Mouse (Mus musculus) liver, embryonic 16.5 days (tissue): Measurements from ENCODE around the gene Aatk. TPM values are rescaled to one million over a fixed set of nuclear protein-coding genes. Genes with fewer than 3 reads are reported as not detected.
A peak's percentile ranks its signal among the peaks of the same experiment; 100 is the strongest.

Experiments
- ATAC-seq: fragments of 200-750 bp; cut with Nextera tagmentation; 2 replicates; pipeline ENCODE4 v1.8.0; 2017; ENCODE audit warnings: low read depth, mild to moderate bottlenecking, moderate number of reproducible peaks, moderate library complexity
- H3K27ac ChIP-seq: fragments of 300-500 bp; sonication (generic); 2 replicates; pipeline ENCODE4 v1.5.1; 2014; ENCODE audit warnings: mild to moderate bottlenecking, low read length
- H3K27me3 ChIP-seq: fragments of 300-500 bp; sonication (generic); 2 replicates; pipeline ENCODE4 v1.6.1; 2014; ENCODE audit warnings: low read depth, low read length, mixed read lengths; ENCODE audit not compliant: control insufficient read depth, insufficient read depth
- H3K36me3 ChIP-seq: fragments of 300-500 bp; sonication (generic); 2 replicates; pipeline ENCODE4 v1.6.1; 2014; ENCODE audit warnings: mild to moderate bottlenecking; ENCODE audit not compliant: control insufficient read depth, insufficient read depth
- H3K4me1 ChIP-seq: fragments of 300-500 bp; sonication (generic); 2 replicates; pipeline ENCODE4 v1.6.1; 2014; ENCODE audit warnings: low read depth, low read length, mixed read lengths; ENCODE audit not compliant: control insufficient read depth
- H3K4me2 ChIP-seq: fragments of 300-500 bp; sonication (generic); 2 replicates; pipeline ENCODE4 v1.6.1; 2014; ENCODE audit warnings: low read depth, low read length, mixed read lengths
- H3K4me3 ChIP-seq: fragments of 300-500 bp; sonication (generic); 2 replicates; pipeline ENCODE4 v1.5.1; 2014; ENCODE audit warnings: low read depth, mild to moderate bottlenecking, low read length
- H3K9ac ChIP-seq: fragments of 300-500 bp; sonication (generic); 2 replicates; pipeline ENCODE4 v1.6.1; 2014; ENCODE audit warnings: low read depth, low read length
- H3K9me3 ChIP-seq: fragments of 300-500 bp; sonication (generic); replicated peaks from 2 replicates; pipeline ENCODE4 v1.6.1; 2016; ENCODE audit warnings: low read length; ENCODE audit not compliant: control insufficient read depth
- WGBS: fragments of 180-500 bp; shearing (Covaris S2); extraction: QIAGEN DNeasy Blood & Tissue Kit; methylation state at CpG from one replicate; pipeline ENCODE4 v1.1.7; 2014; ENCODE audit not compliant: insufficient replicate concordance; 5-methylcytosine and 5-hydroxymethylcytosine counted together
- polyA plus RNA-seq: library from polyadenylated mRNA; unstranded; fragments of >200 nt; fragmentation: Nextera tagmentation; extraction: Ambion mirVana; gene quantifications from 2 replicates; pipeline ENCODE4 v1.2.1, GENCODE M21; 2015

Gene Aatk
- polyA plus RNA-seq, 1 experiment from 2014 or later = 0.67 TPM

GRCm38 (mm10) chr11:120045839-120046552 is 971 bp downstream of the Aatk start:
- Histone ChIP-seq H3K27me3 (peaks cover 40% of the 10 kb centered on the region), H3K4me3 (no peak overlapping the region), H3K4me2 (no peak overlapping the region), H3K36me3 (no peaks in the 10 kb centered on the region), H3K9ac (no peak overlapping the region), H3K9me3 (no peaks in the 10 kb centered on the region), H3K4me1 (no peaks in the 10 kb centered on the region; the same call in none of the 2 replicates), H3K27ac (no peak overlapping the region)
- no peak for ATAC-seq
- 51% methylated on average over 11 of the region's 11 CpGs for WGBS

GRCm38 (mm10) chr11:120045341-120045740 is 1.6 kb downstream of the Aatk start:
- Histone ChIP-seq H3K9ac (no peak overlapping the region), H3K9me3 (no peaks in the 10 kb centered on the region), H3K36me3 (no peaks in the 10 kb centered on the region), H3K4me2 (no peak overlapping the region), H3K4me3 (no peak overlapping the region), H3K4me1 (no peaks in the 10 kb centered on the region; the same call in none of the 2 replicates), H3K27ac (no peak overlapping the region), H3K27me3 (peaks cover 40% of the 10 kb centered on the region)
- WGBS = 57% methylated on average over 4 of the region's 4 CpGs
- ATAC-seq = no peak

GRCm38 (mm10) chr11:120042141-120042838 is 4.7 kb downstream of the Aatk start:
- Histone ChIP-seq H3K4me1 (peaks cover 3% of the 10 kb centered on the region), H3K36me3 (no peaks in the 10 kb centered on the region), H3K4me3 (no peak overlapping the region), H3K27ac (peak overlapping the region; percentile 67), H3K9me3 (no peaks in the 10 kb centered on the region), H3K9ac (no peak overlapping the region), H3K4me2 (no peak overlapping the region), H3K27me3 (peaks cover 20% of the 10 kb centered on the region)
- ATAC-seq = no peak
- WGBS = 31% methylated on average over 7 of the region's 7 CpGs

- Histone ChIP-seq H3K4me2 (peak overlapping the region; percentile 25), H3K4me1 (peaks cover 3% of the 10 kb centered on the region), H3K4me3 (peak overlapping the region; percentile 14), H3K9ac (no peak overlapping the region), H3K36me3 (no peaks in the 10 kb centered on the region), H3K27ac (peak overlapping the region; percentile 67), H3K9me3 (no peaks in the 10 kb centered on the region), H3K27me3 (peaks cover 12% of the 10 kb centered on the region)
- WGBS = 36% methylated on average over 13 of the region's 13 CpGs
- ATAC-seq = peak; percentile 73
Measured at GRCm38 (mm10) chr11:120041191-120042123, 5.5 kb downstream of the Aatk start.

GRCm38 (mm10) chr11:120040440-120040839 is 6.5 kb downstream of the Aatk start:
- peak overlapping the region; percentile 33 for H3K27ac ChIP-seq
- 31% methylated on average over 8 of the region's 8 CpGs for WGBS

GRCm38 (mm10) chr11:120039581-120039980 is 7.4 kb downstream of the Aatk start:
- no peak overlapping the region for H3K4me3 ChIP-seq
- WGBS = 30% methylated on average over 4 of the region's 4 CpGs
- H3K9ac ChIP-seq = no peak overlapping the region
- ATAC-seq = no peak
- H3K4me2 ChIP-seq = no peak overlapping the region
- H3K4me1 ChIP-seq = peaks cover 3% of the 10 kb centered on the region
- H3K9me3 ChIP-seq = no peaks in the 10 kb centered on the region
- H3K27me3 ChIP-seq = no peaks in the 10 kb centered on the region
- H3K36me3 ChIP-seq = no peaks in the 10 kb centered on the region
- peak overlapping the region; percentile 63 for H3K27ac ChIP-seq

More at GRCm38 (mm10) chr11:120040440-120040839, 6.5 kb downstream of the Aatk start:
- Histone ChIP-seq H3K36me3 (no peaks in the 10 kb centered on the region), H3K27me3 (peaks cover 2% of the 10 kb centered on the region), H3K4me2 (no peak overlapping the region), H3K9me3 (no peaks in the 10 kb centered on the region), H3K4me3 (no peak overlapping the region), H3K9ac (no peak overlapping the region), H3K4me1 (peaks cover 3% of the 10 kb centered on the region)
- ATAC-seq = no peak

- no peaks in the 10 kb centered on the region for H3K36me3 ChIP-seq
- H3K4me3 ChIP-seq = no peak overlapping the region
- WGBS = 28% methylated on average over 5 of the region's 5 CpGs
- H3K4me1 ChIP-seq = peaks cover 3% of the 10 kb centered on the region
- no peak overlapping the region for H3K9ac ChIP-seq
- H3K9me3 ChIP-seq = no peaks in the 10 kb centered on the region
- no peaks in the 10 kb centered on the region for H3K27me3 ChIP-seq
- no peak for ATAC-seq
- no peak overlapping the region for H3K4me2 ChIP-seq
- H3K27ac ChIP-seq = peak overlapping the region; percentile 26; the same call in 1 of the 2 replicates
Measured at GRCm38 (mm10) chr11:120034762-120035161, 12.2 kb downstream of the Aatk start.

- WGBS = 34% methylated on average over 3 of the region's 3 CpGs
- no peaks in the 10 kb centered on the region; the same call in none of the 2 replicates for H3K4me1 ChIP-seq
- ATAC-seq = no peak
- no peaks in the 10 kb centered on the region for H3K9me3 ChIP-seq
- no peaks in the 10 kb centered on the region for H3K36me3 ChIP-seq
- H3K4me3 ChIP-seq = no peak overlapping the region
- H3K9ac ChIP-seq = no peak overlapping the region
- no peak overlapping the region for H3K4me2 ChIP-seq
- no peak overlapping the region; the same call in 1 of the 2 replicates for H3K27ac ChIP-seq
- no peaks in the 10 kb centered on the region for H3K27me3 ChIP-seq
Measured at GRCm38 (mm10) chr11:120034306-120034705, 12.7 kb downstream of the Aatk start.
